Mouse (Mus musculus) adrenal gland, postnatal 10 days (tissue): ENCODE measurements around the gene Gpr45. TPM values are rescaled to one million over a fixed set of nuclear protein-coding genes. Genes with fewer than 3 reads are reported as not detected.

Experiments
- DNase-seq: peaks from one replicate; pipeline ENCODE4 v3.0.0; 2021; ENCODE audit warnings: mixed read lengths
- microRNA-seq: library from miRNA; unstranded; fragments of <30 nt; microRNA quantifications from one replicate; pipeline ENCODE4 v1.2.0, GENCODE M21; 2021
- total RNA-seq, 2 experiments: library from RNA; stranded (reverse); gene quantifications; 2 replicates each; pipeline ENCODE4 v1.2.3; 2021

The Gpr45 gene
- total RNA-seq, 2 experiments from 2014 or later = 2.1 to 2.2 TPM

DNA sequence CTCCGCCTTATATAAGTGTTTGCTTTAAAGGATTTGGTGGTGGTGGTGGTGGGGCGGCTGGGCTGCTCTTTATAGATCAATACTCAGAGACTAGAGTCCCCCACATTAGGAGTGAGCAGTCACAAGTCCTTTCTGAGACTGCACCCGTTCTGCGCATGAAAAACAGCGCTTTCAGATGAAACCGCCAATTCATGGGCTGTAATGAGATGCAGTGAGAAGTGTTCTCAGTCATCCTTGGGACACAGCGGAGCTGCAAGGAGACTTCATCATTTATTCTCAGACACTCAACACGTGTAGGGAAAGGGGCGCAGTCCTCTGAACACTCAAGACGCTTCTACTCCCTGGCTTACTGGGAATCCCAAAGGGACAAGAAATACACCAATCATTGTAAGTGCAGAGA, 95.1 kb downstream of the Gpr45 start:
- DNase-seq = no peak

GRCm38 (mm10) chr1:43051903-43052302, 99.2 kb downstream of the Gpr45 start:
- no peak for DNase-seq

DNA sequence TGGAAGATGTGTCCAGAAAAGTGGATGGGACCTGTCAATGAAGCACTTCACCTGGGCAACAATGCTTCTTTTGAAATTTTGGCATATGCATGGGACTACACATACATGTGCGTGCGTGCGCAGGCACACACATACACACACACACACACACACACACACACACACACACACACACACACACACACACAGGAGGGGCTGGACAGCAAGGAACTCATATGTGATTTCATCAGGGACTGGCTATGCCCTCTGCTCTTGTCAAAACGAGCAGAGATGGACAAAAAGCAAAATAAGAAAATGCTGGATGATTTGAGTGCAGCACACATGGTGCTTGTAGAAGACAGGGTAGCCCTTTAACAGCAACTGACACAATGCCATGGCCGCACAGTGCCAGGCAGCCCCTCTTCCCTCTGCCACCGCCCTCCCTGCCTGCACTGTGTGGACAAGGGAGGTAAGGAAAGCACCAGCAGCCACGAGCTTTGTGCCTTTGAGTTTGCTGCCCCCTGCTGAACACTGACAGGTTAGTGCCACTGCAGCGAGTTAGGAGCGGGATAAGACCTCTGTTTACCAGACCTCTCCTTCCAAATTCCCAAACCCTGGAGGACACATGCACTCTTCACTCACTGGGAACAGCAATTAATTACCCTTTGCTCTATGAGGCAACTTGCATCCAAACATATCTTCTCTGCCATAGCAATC, 113.1 kb downstream of the Gpr45 start:
- DNase-seq = peak; percentile 78

GRCm38 (mm10) chr1:43066573-43066972, 113.9 kb downstream of the Gpr45 start:
- DNase-seq = no peak

DNA sequence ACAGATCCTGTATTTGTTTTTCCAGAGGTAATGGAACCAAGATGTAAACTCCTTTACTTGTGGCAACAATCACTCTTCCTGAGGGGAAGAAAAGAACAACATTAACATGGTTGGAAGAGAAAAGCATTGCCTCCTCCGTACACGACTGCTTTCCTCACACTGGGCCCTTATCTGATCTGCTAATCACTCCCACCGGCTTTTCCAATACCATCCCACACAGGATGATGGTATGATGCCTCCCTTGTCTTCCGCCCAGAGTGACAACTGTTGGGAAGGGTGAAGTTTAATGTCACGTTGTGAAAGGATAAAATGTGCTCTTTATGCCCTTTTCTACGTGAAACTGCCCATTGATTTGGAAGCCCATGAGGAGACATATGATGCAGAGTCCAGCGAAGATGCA, 114.9 kb downstream of the Gpr45 start:
- DNase-seq = no peak

DNA sequence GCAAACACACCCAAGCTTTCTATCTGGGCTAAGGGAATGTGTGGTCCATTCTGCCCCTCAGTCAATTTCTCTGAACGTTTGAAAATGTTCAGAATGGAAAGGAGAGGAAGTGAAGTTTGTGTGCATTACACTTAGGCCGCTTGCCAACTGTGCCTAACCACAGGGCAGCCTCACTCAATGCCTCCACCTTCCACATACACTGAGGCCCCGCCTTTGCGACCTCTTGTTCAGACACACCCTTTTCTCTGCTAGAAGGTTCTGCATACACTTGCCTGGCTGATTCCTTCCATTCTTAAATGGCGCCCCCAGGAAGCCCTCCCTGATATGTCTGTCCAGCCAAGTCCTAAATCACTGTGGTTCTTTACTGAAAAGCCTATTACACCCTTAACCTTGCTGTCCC, 118.1 kb downstream of the Gpr45 start:
- DNase-seq = no peak

GRCm38 (mm10) chr1:43072028-43072427, 119.4 kb downstream of the Gpr45 start:
- DNase-seq = no peak

DNA sequence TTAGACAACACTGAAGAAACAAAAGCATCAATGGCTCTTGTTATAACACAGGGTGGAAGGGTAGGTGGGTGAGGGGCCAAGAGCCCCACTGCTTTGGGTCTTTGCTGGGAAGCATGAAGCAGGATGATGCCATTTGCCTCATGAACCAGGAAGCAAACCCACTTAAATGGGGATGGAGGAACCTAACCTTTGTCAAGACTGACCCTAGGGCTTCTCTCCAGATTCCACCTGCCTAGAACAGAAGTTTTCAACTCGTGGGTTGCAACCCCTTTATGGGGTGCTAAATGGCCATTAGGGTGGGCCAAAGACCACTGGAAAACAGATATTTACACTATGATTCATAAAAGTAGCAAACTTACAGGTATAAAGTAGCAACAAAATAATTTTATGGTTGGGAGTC, 119.9 kb downstream of the Gpr45 start:
- no peak for DNase-seq

- DNase-seq = no peak
These were observed 122.1 kb downstream of the Gpr45 start for GRCm38 (mm10) chr1:43074791-43075190.

DNA sequence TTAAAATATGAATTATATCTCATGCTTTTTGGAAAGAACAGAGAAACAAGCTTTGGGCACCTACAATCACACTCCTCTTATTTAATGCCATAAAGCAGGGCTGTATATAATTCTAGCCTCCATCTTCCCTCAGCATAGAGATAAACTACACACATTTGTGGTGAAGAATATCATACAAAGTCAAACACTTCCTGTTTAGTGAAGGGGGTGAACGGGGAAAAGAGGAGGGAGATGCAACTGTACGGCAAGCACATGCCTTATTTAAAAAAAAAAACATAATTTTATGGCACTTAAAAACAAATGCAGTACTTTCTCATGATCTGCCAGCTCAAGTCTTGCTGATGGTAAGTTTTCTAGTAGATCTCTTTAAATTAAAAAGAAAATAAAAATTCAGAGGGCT, 125.5 kb downstream of the Gpr45 start:
- DNase-seq = no peak

- DNase-seq = no peak
These were observed 130.3 kb downstream of the Gpr45 start for GRCm38 (mm10) chr1:43082946-43083345.

Small RNA genes within 50 kb of the gene (microRNA-seq; reads per million reads assigned to microRNA genes)
- gene Gm24001 = not detected

Other genes starting within 250 kb of the Gpr45 start
- 10 to 100 TPM; 81.5 to 98.1 TPM for gene Mrps9, start 101.6 kb upstream of the Gpr45 start, total RNA-seq
- 10 to 100 TPM; 23.0 to 26.8 TPM for gene Tgfbrap1, start 145.8 kb downstream of the Gpr45 start, total RNA-seq
- 10 to 100 TPM; 13.2 to 16.4 TPM for gene AI597479, start 145.8 kb downstream of the Gpr45 start, total RNA-seq
- gene Fhl2, start 244.1 kb downstream of the Gpr45 start, total RNA-seq = 10 to 100 TPM; 16.3 to 20.8 TPM